Mouse (Mus musculus) hindbrain, embryonic 16.5 days (tissue): ENCODE data around the gene Frg2f1. TPM values are rescaled to one million over a fixed set of nuclear protein-coding genes. Genes with fewer than 3 reads are reported as not detected.

Source experiments
- ATAC-seq: fragments of 200-750 bp; cut with Nextera tagmentation; 2 replicates; pipeline ENCODE4 v1.8.0; 2017; ENCODE audit warnings: moderate TSS enrichment, moderate library complexity
- H3K27ac ChIP-seq: fragments of 300-500 bp; sonication (generic); 2 replicates; pipeline ENCODE4 v1.5.1; 2014; ENCODE audit warnings: low read depth, mild to moderate bottlenecking, control low read depth, low read length, moderate library complexity
- H3K27me3 ChIP-seq: fragments of 300-500 bp; sonication (generic); replicated peaks from 2 replicates; pipeline ENCODE4 v1.6.1; 2014; ENCODE audit warnings: low read length; ENCODE audit not compliant: control insufficient read depth, insufficient read depth
- H3K36me3 ChIP-seq: fragments of 300-500 bp; sonication (generic); 2 replicates; pipeline ENCODE4 v1.6.1; 2014; ENCODE audit warnings: mild to moderate bottlenecking, low read length, moderate library complexity, mixed read lengths; ENCODE audit not compliant: control insufficient read depth, insufficient read depth
- H3K4me1 ChIP-seq: fragments of 300-500 bp; sonication (generic); 2 replicates; pipeline ENCODE4 v1.6.1; 2014; ENCODE audit warnings: low read depth, low read length; ENCODE audit not compliant: control insufficient read depth, insufficient read depth
- H3K4me2 ChIP-seq: fragments of 300-500 bp; sonication (generic); 2 replicates; pipeline ENCODE4 v1.6.1; 2014; ENCODE audit warnings: mild to moderate bottlenecking, low read length, control low read depth, moderate library complexity
- H3K4me3 ChIP-seq: fragments of 300-500 bp; sonication (generic); 2 replicates; pipeline ENCODE4 v1.5.1; 2014; ENCODE audit warnings: mild to moderate bottlenecking, low read length, control low read depth, moderate library complexity
- H3K9ac ChIP-seq: fragments of 300-500 bp; sonication (generic); 2 replicates; pipeline ENCODE4 v1.6.1; 2014; ENCODE audit warnings: low read depth, mild to moderate bottlenecking, control low read depth, low read length, moderate library complexity
- H3K9me3 ChIP-seq: fragments of 300-500 bp; sonication (generic); 2 replicates; pipeline ENCODE4 v1.6.1; 2014; ENCODE audit warnings: mild to moderate bottlenecking, low read length, moderate library complexity; ENCODE audit not compliant: control insufficient read depth
- WGBS: fragments of 180-500 bp; shearing (Covaris S2); extraction: QIAGEN DNeasy Blood & Tissue Kit; methylation state at CpG from one replicate; pipeline ENCODE4 v1.1.7; 2014; 5-methylcytosine and 5-hydroxymethylcytosine counted together
- polyA plus RNA-seq: library from polyadenylated mRNA; unstranded; fragments of >200 nt; fragmentation: Nextera tagmentation; extraction: Ambion mirVana; gene quantifications from 2 replicates; pipeline ENCODE4 v1.2.1, GENCODE M21; 2015

Gene Frg2f1
- polyA plus RNA-seq = 9.3 and 11.4 TPM in 2 replicates

DNA sequence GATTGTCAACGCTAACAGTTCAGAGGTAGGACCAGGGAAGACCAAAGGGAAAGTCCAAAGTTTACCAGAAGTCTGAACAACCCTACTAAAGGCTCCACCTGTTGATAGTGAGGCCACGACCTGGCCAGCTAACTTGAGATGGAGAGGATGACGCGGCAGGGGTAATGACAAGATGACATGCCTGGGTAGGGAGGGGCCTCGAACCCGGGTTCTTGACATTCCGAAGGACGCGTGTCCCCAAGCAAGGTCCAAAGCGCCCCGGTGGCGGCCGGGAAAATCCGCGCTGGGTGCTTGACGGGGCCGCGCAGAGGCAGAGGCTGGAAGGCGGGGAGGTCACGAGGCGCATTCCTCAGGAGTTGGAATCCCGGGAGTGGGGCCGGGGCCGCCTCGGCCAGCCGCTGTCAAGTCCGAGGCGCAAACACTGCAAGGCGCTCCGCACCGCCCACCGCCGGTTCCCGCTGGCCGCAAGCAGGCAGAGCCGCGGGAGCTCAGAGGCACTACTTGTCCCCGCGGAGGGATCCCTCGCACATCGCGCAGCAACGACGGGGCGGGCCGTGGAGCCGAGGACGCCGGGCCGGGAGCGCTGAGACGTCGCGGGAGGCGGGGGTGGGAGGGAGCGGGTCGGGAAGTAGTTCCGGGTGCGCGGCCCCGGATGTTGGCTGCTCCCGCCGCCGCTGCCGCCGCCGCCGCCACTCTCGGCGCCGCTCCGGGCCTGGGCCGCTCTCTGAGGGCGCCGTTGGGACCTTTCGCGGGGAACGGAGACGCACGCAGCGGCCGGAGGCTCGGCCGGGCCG is at the start of gene Frg2f1:
Gene Frg2f1 (minus strand): TSS at position 499 of the 794 bp plus-strand sequence.
- Histone ChIP-seq H3K27me3 (no peaks in the 10 kb centered on the region), H3K27ac (peak within 1 kb of the TSS; percentile 95)
- 1% methylated on average over 62 of the region's 85 CpGs for WGBS

DNA sequence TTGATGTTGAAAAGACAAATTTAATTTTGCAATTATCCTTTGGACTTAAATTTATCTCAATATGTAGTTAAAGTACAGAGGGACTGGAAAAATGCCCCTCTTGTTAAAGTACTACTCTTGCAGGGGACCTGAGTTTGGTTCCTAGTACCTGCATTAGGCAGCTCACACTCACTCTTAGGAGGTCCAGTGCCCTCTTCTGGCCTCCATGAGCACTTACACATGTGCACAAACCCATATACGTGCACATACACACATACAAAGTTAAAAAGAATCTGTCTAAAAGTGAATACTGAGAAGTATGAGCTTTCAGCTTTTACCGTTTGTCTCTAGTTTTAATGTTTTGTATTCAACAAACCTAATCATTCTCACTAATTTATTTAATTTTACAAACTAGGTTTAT is 48.7 kb upstream of the Frg2f1 start:
- Histone ChIP-seq H3K4me1 (no peaks in the 10 kb centered on the region), H3K27ac (no peak overlapping the region), H3K27me3 (no peaks in the 10 kb centered on the region), H3K4me3 (no peak overlapping the region), H3K4me2 (no peak overlapping the region), H3K9me3 (no peaks in the 10 kb centered on the region), H3K9ac (no peak overlapping the region), H3K36me3 (peaks cover 3% of the 10 kb centered on the region; the same call in 1 of the 2 replicates)
- ATAC-seq = no peak
- WGBS = 97% methylated on average over 2 of the region's 2 CpGs

More for the DNA sequence above, at the start of gene Frg2f1:
- no peaks in the 10 kb centered on the region for H3K36me3 ChIP-seq
- no peaks in the 10 kb centered on the region for H3K9me3 ChIP-seq
- H3K4me3 ChIP-seq = peak within 1 kb of the TSS; percentile 73
- H3K9ac ChIP-seq = peak within 1 kb of the TSS; percentile 86
- peaks cover 16% of the 10 kb centered on the region for H3K4me1 ChIP-seq
- peak within 1 kb of the TSS; percentile 85 for H3K4me2 ChIP-seq
- ATAC-seq = peak; percentile 94

DNA sequence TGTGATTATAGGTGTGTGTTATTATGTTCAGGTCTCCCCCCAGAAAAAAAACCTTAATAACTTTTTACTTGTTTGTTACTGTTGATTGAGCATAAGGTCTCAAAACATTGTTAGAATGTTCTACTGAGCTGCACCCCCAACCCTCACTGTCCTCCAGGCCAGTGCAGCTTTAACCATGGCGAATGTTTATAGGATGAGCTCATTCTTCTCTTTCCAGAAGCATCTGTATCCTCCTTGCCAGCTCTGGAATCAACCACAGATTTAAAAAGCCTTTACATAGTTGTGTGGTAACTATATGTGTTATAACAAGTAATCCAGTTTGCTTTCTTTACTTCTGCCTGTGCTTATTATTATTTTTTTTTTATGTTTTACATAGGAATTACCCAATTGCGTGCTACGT is 36.1 kb upstream of the Frg2f1 start:
- Histone ChIP-seq H3K9me3 (no peaks in the 10 kb centered on the region), H3K36me3 (no peaks in the 10 kb centered on the region), H3K27me3 (no peaks in the 10 kb centered on the region), H3K4me1 (no peaks in the 10 kb centered on the region), H3K4me2 (no peak overlapping the region), H3K9ac (no peak overlapping the region), H3K27ac (no peak overlapping the region), H3K4me3 (no peak overlapping the region)
- no peak for ATAC-seq
- WGBS = 94% methylated on average over 3 of the region's 3 CpGs

DNA sequence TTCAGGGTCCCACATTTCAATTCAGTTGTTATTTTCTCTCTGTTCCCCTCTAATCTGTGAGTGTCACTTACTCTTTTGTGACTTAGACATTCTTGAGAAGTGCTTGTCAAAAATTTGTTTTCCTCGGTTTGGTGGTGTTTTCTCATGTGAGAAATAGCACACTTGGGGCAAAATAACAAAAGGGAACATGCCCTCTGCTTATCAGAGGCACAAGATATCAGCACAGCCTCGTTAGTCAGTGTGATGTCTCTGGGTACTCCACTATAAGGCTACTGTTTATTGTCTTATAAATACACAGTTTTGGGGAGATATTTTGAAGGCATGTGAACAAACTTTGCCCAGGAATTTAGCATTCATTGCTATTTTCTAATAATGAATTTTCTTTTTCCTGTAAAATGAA is 35.2 kb upstream of the Frg2f1 start:
- H3K27ac ChIP-seq = no peak overlapping the region
- ATAC-seq = no peak
- H3K36me3 ChIP-seq = no peaks in the 10 kb centered on the region
- H3K4me2 ChIP-seq = no peak overlapping the region
- no peak overlapping the region for H3K4me3 ChIP-seq
- no peaks in the 10 kb centered on the region for H3K9me3 ChIP-seq
- 81% methylated on average over 2 of the region's 2 CpGs for WGBS
- H3K4me1 ChIP-seq = no peaks in the 10 kb centered on the region
- H3K9ac ChIP-seq = no peak overlapping the region
- no peaks in the 10 kb centered on the region for H3K27me3 ChIP-seq

DNA sequence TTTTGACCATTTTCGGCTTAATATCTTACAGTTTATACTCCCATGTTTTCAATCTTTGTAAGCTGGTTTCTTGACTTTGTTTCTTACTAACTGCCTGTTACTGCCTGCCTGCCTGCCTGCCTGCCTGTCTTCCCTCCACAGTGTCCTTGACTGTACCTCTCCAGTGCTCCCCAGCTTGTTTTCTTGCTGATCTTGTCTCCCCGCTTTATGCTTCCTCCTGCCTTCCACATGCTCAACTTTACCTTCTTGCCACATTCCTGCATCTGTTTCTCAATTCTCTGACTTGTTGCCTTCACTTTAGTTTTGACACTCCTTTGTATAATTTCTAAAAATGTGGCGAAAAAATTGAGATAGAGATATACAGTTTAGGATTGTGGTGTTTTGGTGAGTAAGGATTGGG is 33.4 kb upstream of the Frg2f1 start:
- Histone ChIP-seq H3K4me3 (no peak overlapping the region), H3K36me3 (no peaks in the 10 kb centered on the region), H3K27me3 (no peaks in the 10 kb centered on the region), H3K27ac (no peak overlapping the region), H3K4me1 (no peaks in the 10 kb centered on the region), H3K4me2 (no peak overlapping the region), H3K9ac (no peak overlapping the region), H3K9me3 (no peaks in the 10 kb centered on the region)
- 98% methylated on average over 3 of the region's 3 CpGs for whole genome bisulfite sequencing
- no peak for ATAC-seq

DNA sequence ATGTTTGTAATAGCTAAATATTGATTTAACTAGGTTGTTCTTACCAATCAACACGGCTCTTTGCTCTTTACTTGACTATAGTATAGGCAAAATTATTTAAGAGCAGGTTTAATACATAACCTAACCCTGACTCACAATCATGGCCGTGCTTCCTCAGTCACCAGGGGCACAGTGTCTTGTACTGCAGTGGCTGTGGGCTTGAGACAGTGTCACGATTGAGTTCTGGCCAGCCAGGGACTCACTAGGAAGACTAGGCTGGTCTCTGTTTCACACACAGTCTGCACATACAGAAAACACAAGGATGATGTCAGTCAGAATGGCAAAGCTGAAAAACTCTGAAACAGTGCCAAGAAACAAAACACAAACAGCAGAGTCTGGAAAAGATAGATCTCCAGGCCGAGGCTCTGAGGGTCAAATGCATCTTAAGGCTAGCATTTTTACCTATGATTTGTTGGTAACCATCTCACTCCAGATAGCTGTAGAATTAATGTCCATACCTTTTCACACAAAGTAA is 27.1 kb upstream of the Frg2f1 start:
- peaks cover 2% of the 10 kb centered on the region; the same call in 1 of the 2 replicates for H3K36me3 ChIP-seq
- no peaks in the 10 kb centered on the region for H3K4me1 ChIP-seq
- no peak overlapping the region for H3K9ac ChIP-seq
- H3K9me3 ChIP-seq = no peaks in the 10 kb centered on the region
- no peak overlapping the region for H3K4me3 ChIP-seq
- ATAC-seq = no peak
- H3K27me3 ChIP-seq = no peaks in the 10 kb centered on the region
- H3K27ac ChIP-seq = no peak overlapping the region
- 71% methylated on average over 4 of the region's 4 CpGs for WGBS
- no peak overlapping the region for H3K4me2 ChIP-seq

DNA sequence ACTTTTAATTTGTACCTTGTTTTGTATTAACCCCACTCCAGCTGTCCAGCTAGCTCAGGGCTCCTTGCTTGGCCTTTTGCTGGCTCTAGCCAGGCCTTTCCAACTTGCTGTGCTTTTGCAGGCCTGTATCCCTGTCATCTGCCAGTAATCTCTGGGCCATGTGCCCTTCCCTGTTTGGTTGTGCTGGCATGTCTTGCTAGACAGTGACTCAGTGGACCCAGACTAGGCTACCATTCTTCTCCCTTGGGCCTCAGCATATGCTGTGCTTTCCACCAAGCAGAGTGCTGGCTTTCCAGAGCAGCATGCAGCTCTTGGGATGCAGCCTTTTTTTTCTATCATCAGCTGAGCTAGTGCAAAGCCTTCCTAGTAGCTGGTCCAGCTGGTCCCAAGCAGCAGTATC is 23.8 kb upstream of the Frg2f1 start:
- Histone ChIP-seq H3K4me3 (no peak overlapping the region), H3K4me1 (no peaks in the 10 kb centered on the region), H3K36me3 (peaks cover 2% of the 10 kb centered on the region; the same call in 1 of the 2 replicates), H3K9me3 (no peaks in the 10 kb centered on the region), H3K27me3 (no peaks in the 10 kb centered on the region), H3K9ac (no peak overlapping the region), H3K27ac (no peak overlapping the region), H3K4me2 (no peak overlapping the region)
- no peak for ATAC-seq

DNA sequence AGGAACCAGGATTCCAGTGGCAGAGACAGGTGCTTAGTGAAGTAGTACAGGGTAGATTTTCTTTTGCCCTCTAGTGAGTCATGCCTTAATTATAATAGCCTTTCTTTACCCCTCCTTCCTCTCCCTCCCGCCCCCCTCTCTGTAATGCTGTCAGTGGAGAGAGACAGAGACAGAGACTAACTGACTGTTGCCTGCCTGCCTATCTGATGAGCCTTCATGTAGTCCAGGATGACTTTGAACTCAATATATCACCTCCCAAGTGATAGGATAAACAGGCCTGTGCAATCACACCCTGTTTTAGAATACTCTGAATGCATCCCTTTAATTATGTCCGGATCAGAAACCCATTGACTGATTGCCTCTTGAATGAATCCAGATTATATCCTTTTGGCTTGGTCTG is 16.1 kb upstream of the Frg2f1 start:
- H3K36me3 ChIP-seq = no peaks in the 10 kb centered on the region
- no peaks in the 10 kb centered on the region for H3K9me3 ChIP-seq
- H3K27ac ChIP-seq = no peak overlapping the region
- no peak for ATAC-seq
- H3K4me2 ChIP-seq = no peak overlapping the region
- no peaks in the 10 kb centered on the region for H3K27me3 ChIP-seq
- 68% methylated on average over 2 of the region's 2 CpGs for WGBS
- H3K9ac ChIP-seq = no peak overlapping the region
- H3K4me1 ChIP-seq = no peaks in the 10 kb centered on the region
- H3K4me3 ChIP-seq = no peak overlapping the region

DNA sequence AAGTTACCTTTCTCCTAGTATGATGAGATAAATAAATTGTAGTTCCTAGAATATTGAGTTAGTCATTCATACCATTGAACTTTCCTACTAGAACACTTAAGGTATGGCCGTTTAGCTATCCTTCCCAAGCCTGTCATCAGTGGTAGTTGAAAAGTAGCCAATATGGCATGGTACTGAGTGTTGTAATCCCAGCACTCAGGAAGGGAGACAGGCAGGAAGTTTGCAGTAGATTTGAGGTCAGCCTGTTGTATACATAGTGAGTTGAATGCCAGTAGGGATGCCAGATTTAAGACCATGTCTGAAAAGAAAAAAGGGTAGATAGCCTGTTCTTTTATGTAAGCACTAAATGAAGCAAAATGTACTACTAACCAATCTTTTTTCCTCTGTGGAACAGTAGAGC is 11.5 kb upstream of the Frg2f1 start:
- H3K9me3 ChIP-seq = no peaks in the 10 kb centered on the region
- no peak overlapping the region for H3K9ac ChIP-seq
- H3K4me3 ChIP-seq = no peak overlapping the region
- H3K4me1 ChIP-seq = no peaks in the 10 kb centered on the region
- H3K36me3 ChIP-seq = no peaks in the 10 kb centered on the region
- 81% methylated on average over 1 of the region's 1 CpGs for WGBS
- no peak overlapping the region for H3K4me2 ChIP-seq
- ATAC-seq = no peak
- no peak overlapping the region for H3K27ac ChIP-seq
- H3K27me3 ChIP-seq = no peaks in the 10 kb centered on the region
